Mouse (Mus musculus) telencephalon, adult 2 months (tissue): Measurements from ENCODE around the gene Btbd2.

Experiments
- DNase-seq: peaks from one replicate; pipeline ENCODE4 v3.0.0-alpha.2; 2011; ENCODE audit warnings: low read depth, low spot score

Btbd2 gene

DNA sequence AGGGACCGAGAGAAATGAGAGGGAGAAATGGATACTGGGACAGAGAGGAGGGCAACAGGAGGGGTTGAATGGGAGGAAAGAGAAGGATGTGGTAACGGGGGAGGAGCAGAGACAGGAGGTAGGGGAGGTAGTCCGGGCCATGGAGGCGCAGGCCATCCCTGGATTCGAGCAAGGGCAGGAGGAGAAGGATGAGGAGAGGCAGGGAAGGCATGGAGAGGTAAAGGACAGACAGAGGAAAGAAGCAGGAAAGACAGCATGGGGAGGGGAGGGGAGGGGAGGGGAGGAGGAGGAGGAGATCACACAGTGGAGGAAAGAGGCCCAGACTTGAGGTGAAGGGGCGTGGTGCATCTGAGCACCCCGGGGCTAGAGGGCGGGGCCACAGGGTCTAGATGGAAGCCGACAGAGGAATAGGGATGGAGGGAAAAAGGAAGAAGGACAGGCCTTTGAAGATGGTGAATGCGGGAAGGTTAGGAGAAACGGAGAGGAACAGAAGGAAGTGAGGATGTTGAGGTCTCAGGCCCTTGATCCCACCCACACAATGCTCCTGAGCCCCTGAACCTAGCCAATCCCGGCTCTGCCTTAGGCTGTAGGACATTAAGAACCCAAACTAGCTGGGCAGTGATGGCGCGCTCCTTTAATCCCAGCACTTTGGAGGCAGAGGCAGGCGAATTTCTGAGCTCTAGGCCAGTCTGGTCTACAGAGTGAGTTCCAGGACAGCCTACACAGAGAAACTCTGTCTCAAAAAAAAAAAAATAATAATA lies at the start of gene Btbd2:
Gene Btbd2, minus strand, starts transcription at position 209 of the 761 bp plus-strand sequence.
- DNase-seq, result no peak

DNA sequence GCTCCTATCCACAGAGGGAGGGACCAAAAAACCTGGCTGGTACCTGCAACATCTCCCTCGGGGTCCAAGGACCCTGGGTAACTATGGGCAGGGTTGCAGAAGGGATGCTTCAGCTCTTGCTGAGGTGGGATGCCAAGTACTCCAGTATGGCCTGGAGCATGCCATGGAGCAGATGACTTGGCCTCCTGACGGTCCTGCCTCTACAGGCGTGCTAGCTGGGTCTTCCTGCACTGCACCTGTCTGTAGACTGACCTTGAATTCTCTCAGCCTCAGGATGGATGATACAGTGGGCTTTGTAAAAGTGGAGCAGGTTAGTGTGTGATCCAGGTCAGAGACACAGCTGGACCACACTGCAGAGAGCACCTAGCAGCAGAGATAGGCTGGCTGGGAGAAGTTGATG lies 48.6 kb upstream of the Btbd2 start:
- DNase-seq, result no peak

DNA sequence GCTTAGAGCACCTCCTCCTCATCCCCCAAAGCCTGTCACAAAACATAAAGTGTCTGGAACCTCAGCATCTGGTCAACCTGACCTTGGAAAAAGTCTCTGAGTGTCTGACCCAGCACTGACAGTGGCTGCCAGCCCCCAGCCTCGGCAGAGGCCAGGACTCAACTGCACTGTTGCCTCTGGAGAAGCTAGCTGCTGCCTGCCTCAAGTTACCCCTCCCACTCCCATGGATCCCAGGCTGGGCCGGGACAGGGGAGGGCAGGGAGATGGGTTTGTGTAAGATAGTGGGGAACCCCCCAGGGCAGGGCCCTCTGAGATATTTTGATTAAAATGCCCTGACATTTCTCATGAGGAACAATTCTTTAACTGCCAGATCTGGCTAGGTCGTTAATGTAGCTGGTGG lies 48.2 kb upstream of the Btbd2 start:
- DNase-seq, result no peak

DNA sequence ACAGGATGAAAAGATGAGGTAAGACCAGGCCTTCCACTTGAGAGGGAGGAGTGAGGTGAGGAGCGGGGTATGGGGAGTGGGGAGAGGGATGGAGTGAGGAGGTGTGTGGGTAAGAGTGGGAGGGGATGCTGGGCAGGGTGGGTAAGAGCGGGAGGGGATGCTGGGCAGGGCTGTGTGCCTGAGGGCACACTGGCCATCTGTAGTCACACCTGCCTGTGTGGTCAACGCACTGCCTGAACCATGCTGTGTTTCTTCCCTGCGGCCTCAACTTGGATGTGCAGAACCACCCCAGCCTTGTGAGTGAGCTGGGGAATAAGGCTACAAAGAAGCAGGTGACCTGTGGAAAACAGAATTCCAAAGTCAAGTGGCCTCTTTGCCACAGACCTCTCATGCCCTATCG lies 47.5 kb upstream of the Btbd2 start:
- DNase-seq, result no peak

DNA sequence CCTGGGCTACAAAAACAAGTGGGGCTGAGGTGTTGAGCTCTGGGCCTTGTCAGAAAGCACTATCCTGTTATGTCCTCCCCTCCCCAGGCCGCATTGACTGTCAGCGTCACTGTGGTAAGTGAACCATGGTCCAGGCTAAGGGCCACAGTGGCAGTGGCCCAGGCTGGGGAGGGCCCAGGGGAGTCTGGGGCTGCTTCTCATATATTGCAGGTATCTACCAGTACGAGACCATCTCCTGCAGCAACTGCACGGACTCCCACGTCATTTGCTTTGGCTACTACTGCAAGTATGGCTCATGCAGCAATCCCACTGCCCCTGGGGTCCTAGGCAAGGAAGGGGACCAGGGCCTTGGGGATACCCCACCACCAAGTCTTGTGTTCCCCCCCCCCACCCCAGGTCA lies 46.8 kb upstream of the Btbd2 start:
- DNase-seq, result no peak

DNA sequence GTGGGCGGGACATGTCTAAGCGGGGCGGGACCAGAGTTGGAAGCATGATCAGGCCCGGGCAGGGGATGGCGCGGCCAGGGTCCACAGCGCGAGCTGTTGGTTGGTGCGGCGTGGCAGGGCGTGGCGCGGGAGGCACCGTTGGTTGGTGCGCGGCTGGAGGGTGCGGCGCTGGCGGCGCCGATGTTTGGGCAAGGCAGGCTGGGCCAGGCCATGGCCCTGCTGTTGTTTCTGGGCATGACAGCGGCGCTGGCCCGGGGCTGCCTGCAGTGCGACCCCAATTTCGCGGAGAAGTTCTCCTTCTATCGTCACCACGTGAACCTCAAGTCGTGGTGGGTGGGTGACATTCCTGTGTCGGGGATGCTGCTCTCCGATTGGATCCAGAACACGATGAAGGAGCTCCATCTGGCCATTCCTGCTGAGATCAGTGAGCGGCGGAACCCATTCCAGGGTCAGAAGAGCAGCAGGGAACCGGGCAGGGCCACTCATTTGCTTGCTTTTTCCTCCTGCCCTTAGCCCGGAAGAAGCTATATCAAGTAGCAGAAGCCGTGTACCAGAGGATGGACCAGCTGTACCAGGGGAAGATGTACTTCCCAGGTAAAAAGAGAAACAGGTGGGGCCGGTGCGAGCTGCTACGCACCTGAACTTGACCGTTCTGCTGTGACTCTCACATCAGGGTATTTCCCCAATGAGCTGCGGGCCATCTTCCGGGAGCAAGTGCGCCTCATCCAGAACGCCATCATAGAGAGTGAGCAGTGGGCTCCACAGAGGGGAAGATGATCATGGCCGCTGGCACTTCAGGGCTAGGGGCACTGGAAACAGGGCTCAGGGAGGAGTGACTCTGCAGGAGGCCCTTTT lies 45.9 kb upstream of the Btbd2 start:
- peak; percentile 89 for DNase-seq

DNA sequence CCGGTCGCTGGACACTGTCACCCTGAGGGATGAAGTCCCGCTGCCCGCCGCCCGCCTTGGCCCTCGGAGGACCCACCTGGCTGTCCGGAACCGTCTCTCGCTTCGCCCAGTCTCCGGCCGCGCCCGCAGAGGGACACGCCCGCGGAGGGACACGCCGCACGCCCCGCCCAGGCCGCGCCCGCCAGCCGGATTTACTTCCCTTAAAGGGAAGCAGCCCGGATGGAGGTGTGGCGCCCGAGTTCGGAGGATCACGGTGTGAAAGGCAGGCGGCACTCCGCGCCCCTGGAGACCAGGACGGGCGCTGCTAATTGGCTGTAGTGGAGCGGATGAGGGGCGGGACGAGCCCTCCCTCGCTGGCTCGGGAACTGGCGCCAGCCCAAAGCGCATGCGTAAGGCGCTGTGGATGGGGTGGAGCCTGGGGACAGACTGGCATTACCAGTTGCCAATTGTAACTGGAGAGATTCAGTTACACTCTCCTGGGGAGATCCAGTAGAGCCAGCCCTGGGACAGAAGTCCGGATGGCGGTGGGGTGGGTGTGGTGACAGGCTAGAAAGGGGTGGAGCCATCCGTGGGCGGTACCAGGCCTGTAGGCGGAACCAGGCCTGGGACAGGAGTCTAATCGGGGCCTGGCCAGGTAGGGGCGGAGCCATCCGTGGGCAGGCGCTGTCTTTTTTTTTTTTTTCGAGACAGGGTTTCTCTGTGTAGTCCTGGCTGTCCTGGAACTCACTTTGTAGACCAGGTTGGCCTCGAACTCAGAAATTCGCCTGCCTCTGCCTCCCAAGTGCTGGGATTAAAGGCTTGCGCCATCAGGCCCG lies 45.1 kb upstream of the Btbd2 start, which contains the start of the genes Mob3a and Izumo4:
Gene Mob3a, minus strand, starts transcription at position 257 of the 815 bp plus-strand sequence.
Gene Izumo4, plus strand, starts transcription at position 464 of the 815 bp plus-strand sequence.
- peak; percentile 99 for DNase-seq

DNA sequence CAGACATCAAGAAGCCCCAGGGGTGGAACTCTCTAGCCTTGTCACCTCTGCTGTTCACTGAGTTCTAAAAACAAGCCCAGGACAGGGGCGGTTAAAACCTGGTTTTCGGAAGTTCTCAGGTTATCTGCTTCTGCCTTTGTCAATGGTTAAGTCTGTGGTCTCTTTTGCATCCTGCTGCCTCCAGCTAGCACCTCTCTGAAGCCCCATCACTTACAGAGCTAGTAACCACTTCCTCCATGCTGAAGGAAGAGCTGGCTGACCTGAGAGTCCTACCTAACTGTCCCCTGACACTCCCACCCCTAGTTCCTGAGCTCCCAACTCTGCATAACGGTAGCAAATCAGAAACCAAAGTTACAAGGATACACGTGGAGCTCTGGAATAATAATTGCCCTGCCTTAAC lies 43.9 kb upstream of the Btbd2 start:
- no peak for DNase-seq

DNA sequence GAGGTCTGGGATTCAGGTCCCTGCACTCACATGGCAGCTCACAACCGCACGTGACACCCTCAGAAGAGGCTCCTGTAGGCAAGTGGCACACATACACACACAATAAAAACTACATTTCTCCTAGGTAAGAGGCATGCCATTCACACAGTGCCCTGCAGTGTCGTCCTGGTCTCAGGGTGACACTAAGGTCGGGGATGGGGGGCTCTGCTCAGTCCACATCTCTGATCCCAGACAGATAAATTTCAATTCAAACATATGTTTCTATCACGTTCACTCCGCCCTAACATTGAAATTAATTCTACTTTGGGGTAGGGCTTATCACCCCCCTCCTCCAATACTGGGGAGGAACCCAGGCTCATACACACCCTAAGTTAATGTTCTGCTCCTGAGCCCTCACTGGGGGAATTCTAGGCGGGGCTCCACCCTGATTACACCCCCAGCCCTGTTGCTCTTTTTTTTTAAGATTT lies 43.2 kb upstream of the Btbd2 start:
- no peak for DNase-seq

DNA sequence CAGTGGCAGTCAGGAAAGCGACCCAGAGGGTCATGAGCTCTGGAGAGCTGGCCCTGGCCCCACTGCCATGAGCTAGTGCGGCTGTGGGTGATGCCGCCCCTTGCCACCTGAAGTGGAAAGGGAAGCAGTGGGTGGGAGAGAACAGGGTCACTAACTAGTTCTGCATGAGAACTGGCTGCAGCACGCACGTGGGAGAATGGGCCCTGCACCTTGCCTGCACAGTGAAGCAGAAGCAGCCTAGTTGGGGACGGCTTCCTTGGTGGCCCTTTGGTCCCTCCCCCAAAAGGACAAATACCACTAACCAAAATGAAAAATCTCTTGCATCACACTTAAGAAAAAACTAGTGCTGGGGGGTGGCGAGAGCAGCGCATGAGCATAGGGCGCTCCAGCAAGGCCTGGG lies 41.7 kb upstream of the Btbd2 start:
- no peak for DNase-seq

DNA sequence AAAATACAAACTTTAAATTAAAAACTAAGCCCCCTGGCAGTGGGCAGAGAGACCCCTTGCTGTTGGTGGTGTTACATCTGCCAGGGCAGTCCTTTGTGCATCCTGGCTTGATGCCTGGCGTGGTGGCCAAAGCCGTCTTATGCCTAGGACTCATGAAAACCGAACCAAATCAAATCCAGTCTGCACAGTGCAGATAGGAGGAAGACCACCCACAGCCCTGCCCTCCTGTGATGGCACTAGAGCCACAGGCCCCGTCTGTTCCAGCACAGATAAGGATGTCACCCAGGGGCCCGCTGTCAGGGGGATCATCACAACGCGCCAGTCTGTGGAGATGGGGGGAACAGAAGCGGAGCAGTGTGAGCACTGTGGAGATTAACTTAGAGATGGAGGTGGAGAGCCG lies 40.9 kb upstream of the Btbd2 start:
- DNase-seq, result no peak

DNA sequence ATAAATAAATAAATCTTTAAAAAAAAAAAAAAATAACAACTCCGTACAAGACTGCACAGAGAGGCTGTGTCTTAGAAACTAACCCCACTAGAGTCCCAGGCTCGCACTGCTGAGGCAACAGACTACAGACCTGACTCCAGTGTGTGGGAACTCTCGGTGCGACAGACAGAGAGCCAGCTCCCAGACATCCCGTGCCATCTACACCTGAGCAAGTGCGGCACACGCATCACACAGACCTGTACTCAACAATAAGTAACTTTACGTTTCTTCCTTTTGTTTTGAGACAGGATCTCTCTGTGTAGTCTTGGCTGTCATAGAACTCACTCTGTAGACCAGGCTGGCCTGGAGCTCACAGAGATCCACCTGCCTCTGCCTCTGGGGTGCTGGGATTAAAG lies 40.5 kb upstream of the Btbd2 start:
- DNase-seq, result no peak

DNA sequence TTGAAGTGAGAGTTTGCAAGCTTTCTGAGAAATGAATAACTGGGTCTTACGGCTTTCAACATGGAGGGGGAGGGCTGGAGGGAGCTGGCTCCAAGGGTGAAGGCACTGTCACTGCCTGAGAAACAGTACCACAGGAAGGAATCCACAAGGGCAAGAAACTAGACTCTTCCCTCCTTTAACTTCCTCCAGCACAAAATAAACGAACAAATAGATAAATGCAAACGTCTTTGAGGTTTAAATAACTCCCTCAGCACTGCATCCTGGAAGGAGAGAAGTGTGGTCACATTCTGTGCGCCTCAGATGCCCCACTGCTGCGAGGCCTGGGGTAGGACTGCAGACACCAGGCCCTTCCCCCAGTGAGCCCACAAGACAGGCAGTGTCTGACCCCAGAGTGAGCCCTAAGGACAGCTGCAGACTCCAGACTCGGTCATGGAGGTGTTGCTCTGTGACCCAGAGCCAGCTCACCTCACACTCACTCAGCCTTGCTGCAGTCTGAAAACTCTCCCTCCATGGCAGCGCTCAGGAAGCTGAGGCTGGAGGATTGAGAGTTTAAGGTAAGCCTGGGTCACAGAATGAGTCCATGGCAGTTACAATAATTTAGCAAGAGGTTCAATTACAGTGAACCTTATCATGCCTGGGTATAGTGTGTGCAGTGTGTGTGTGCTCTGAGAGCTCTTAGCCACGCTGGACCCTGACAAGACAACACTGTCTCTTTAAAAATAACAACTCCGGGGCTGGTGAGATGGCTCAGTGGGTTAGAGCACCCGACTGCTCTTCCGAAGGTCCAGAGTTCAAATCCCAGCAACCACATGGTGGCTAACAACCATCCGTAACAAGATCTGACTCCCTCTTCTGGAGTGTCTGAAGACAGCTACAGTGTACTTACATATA lies 39.9 kb upstream of the Btbd2 start:
- no peak for DNase-seq

DNA sequence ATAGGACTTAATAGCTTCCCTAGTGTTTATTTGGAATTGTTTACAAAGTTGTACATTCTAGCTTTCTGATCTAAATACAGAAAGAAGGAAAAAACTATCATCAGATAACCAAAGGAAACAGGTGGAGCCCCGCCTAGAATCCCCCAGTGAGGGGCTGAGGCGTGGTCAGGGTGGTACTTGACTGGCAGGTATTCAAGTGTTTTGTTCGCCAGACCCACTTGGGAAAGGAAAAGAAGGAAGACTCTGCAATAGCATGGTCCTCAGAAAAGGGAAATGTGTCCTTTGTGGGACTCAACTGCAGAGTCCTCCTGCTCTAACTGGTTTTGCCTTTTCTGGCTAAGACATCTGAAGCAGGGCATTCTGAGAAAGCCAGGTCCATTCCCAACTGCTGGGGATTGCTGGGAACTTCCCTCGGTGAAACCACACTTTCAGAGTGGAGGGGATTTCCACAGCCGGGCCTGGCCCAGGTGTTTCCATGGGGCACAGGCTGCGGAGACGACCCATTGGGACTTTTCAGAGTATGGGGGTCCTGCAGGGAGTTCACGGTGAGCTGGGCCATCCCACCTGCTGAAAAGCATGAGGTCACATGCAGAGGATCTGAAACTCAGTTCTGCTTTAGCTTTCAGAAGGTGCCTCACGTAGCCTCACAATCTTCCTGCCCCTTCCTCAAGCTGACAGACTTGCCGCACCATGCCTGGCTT lies 39.1 kb upstream of the Btbd2 start:
- DNase-seq, result no peak

DNA sequence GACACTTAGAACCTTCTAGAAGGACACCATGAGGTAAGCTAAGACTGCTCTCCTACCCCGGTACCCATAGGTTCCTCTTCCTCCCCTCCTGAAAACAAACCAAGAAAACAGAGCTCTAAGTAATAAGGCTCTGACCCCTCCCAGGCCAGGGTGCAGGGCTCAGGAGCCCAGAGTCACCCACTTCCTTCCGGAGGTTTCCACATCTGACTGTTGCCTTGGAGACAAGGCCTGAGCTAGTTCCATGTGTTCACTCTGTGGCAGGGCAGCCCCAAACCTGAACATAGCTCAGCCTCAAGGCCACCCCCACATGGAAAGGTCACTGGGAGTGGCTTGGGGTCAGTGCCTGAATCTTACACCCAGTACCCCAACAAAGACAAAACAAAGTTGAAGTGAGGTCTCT lies 38.3 kb upstream of the Btbd2 start:
- no peak for DNase-seq

DNA sequence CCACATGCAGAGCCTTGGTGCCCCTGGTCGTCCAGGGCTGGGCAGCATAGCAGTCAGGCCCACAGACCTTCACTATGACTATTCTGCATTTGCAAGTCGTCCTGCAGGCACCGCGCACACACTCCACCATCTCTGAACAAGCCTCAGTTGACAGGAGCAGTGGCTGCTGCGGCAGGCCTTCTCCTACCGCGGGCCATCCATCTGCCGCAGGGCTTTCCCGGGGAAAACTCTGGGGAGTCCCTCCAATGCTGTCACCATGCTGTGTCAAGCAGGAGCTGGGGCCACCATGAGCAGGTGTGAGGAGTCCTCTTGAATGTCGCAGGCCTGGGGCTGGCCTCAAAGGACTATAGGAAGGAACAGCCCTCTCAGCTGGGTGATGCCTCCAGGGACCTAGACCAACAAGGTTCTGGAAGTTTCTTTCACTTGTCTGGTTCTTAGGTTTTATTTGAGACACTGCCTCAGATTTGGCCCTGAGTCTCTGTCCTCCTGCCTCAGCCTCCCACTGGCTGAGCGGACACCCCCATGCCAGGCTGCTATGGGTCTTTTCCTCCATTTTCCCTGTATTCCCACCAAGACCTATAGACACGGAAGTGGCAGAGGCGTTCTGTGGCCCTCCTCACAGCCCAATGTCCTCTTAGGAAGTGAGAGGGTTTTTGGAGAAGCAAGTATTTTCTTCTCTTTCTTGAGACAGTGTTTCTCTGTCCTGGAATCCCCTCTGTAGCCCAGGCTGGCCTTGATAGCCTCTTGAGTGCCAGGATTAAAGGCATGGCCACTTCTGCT lies 37.5 kb upstream of the Btbd2 start:
- DNase-seq, result no peak

DNA sequence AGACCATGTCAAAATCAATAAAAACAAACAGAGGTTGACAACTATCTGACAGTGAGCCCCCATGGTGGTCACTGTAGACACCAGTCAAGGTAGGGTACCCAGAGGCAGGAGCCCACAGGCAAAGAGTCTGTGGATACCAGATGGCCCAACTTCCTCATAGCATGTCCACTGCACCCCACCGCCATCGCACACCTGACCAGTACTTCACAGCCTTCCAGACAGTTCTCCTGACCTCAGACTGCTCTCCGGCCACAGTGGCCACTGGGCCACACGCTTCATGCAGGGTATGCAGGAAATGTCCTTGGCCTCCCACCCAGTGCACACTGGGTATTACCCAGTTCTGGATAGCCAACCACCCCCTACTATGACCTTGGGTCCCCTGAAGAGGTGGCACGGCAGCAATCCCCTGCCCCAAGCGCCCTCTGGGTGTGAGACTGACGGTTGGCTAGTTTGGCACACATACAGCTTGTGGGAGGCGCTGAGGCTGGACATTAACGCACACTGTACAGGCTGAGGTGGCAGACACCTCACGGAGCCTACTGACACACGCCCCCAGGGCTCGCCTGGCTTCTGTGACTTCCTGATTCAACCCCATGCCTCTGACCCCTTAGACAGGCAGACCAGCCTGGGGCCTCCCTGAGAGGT lies 36.7 kb upstream of the Btbd2 start:
- no peak for DNase-seq

DNA sequence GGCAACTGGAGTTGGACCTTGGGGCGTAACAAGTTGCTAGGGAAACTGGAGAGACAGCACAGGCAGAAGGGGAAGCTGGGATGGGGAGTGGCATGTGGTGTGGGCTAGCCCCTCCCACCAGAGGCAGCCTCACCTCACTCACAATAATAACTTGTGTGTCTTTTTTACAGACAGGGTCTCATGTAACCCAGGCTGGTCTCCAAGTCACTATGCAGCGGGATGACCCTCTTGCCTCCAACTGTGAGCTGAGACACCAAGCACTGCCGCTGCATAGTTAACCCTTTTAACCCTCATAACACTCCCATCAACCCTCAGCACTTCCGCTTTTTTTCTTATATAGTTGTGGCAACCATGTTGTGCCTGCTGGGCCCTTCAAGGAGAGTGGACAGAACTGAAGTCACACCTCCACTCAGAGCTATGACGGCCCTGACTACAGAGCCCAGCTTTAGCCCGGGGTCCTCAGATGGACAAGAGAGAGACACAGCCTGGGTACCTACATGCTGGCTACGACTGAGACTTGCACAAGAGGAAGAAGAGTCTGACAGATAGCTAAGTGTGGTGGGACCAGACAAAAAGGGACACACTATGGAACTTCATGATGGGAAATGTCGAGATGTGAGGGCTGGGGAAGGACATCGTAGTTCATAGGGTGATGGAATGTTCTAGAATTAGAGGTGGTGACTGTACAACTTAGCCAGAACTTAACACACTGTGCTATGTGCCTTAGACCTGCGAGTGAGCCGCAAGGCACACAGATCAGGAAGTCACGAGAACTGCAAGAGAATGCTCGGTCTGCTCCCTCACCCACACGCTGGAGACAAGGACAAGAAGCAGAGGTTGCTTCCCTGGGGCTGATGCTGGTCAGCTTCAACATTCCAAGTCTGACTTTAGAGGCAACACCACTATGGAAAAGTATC lies 35.6 kb upstream of the Btbd2 start:
- no peak for DNase-seq
